ENCODE assay signal across 10 mouse cellular contexts in the genomic region with DNA sequence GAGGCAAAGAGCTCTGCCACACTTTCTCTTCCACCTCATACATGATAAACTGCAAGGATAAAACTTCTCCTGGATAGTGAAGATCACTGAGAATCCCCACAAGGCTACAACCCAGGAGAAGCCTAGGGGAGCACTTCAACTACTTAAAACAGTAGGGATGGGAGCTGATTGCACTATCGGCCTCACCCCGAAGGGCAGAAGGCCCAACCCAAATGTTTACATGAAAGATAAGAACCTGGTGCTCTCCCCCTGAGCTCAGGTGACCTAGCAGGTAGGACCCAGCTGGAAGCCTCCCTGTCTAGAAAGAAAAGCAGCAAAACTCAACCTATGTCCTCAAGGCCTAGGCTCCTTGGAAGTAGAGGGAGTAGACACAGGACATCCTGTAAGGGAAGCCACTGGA. TPM values are rescaled to one million over a fixed set of nuclear protein-coding genes. Genes with fewer than 3 reads are reported as not detected.
DNase-seq lines count a peak whose midpoint lies in the region; ATAC-seq and TF ChIP-seq lines count a peak whose summit lies in the region.
"Had no signal": no experiment of that assay in that cellular context is flagged by ENCODE, and none has a peak within 500 bp of the region (broad histone marks: within the 10 kb centered on the region; RNA-seq: fewer than 3 reads in every experiment).

No protein-coding gene starts in this region.

- no peak overlapping the region for H3K27ac ChIP-seq in cerebellum, adult 2 months (ENCODE audit: insufficient read depth, low read length)
- H3K27ac ChIP-seq in lung, embryonic 14.5 days (ENCODE audit: low read depth), result no peak overlapping the region
- no peak overlapping the region for H3K27ac ChIP-seq in intestine, embryonic 16.5 days (ENCODE audit: low read length)
- no peak overlapping the region for H3K27ac ChIP-seq in neural tube, embryonic 14.5 days (ENCODE audit: low read depth, low read length)

- TF ChIP-seq POLR2A in cerebellum, adult 2 months (IDR thresholded peaks at IDR 0.05; ENCODE audit: borderline replicate concordance, insufficient read depth, low read length), result no peak

- H3K9me3 ChIP-seq in lung, embryonic 14.5 days (ENCODE audit: low read depth, low read length), result no peaks in the 10 kb centered on the region
- no peaks in the 10 kb centered on the region for H3K9me3 ChIP-seq in intestine, embryonic 16.5 days (ENCODE audit: control insufficient read depth, low read length)
- no peaks in the 10 kb centered on the region for H3K9me3 ChIP-seq in neural tube, embryonic 14.5 days (ENCODE audit: control insufficient read depth, low read length)

- H3K4me3 ChIP-seq in cerebellum, adult 2 months (replicated peaks; ENCODE audit: insufficient read depth, low read depth, low read length), result peak overlapping the region; percentile 74
- peak overlapping the region; percentile 78; the same call in 1 of the 2 replicates for H3K4me3 ChIP-seq in lung, embryonic 14.5 days (ENCODE audit: low read depth, low read length)
- no peak overlapping the region for H3K4me3 ChIP-seq in intestine, embryonic 16.5 days (ENCODE audit: low read length)
- H3K4me3 ChIP-seq in neural tube, embryonic 14.5 days (ENCODE audit: low read depth, low read length), result no peak overlapping the region; the same call in 1 of the 2 replicates

- H3K36me3 ChIP-seq in lung, embryonic 14.5 days (ENCODE audit: insufficient read depth), result peaks cover 40% of the 10 kb centered on the region
- H3K36me3 ChIP-seq in intestine, embryonic 16.5 days (ENCODE audit: control insufficient read depth, insufficient read depth, low read length), result peaks cover 18% of the 10 kb centered on the region
- peaks cover 36% of the 10 kb centered on the region for H3K36me3 ChIP-seq in neural tube, embryonic 14.5 days (ENCODE audit: control insufficient read depth, insufficient read depth, low read length)

- 94% methylated on average over 2 of the region's 2 CpGs for WGBS in cerebellum, adult 2 months
- 57% methylated on average over 2 of the region's 2 CpGs for WGBS in lung, embryonic 14.5 days
- 44% methylated on average over 2 of the region's 2 CpGs for WGBS in intestine, embryonic 16.5 days
- 94% methylated on average over 2 of the region's 2 CpGs for WGBS in neural tube, embryonic 14.5 days

- H3K27me3 ChIP-seq in cerebellum, adult 2 months (ENCODE audit: control insufficient read depth, insufficient read depth, low read length), result no peaks in the 10 kb centered on the region
- no peaks in the 10 kb centered on the region for H3K27me3 ChIP-seq in lung, embryonic 14.5 days (ENCODE audit: insufficient read depth, low read length)
- no peaks in the 10 kb centered on the region for H3K27me3 ChIP-seq in intestine, embryonic 16.5 days (replicated peaks; ENCODE audit: control insufficient read depth, insufficient read depth, low read length)
- H3K27me3 ChIP-seq in neural tube, embryonic 14.5 days (ENCODE audit: control insufficient read depth, insufficient read depth, low read length), result no peaks in the 10 kb centered on the region

- no peak for TF ChIP-seq CTCF in cerebellum, adult 2 months (IDR thresholded peaks at IDR 0.05; ENCODE audit: borderline replicate concordance, insufficient read depth, low read depth, low read length)
- TF ChIP-seq CTCF in lung, embryonic 14.5 days (IDR thresholded peaks at IDR 0.05; ENCODE audit: low read depth), result no peak

- H3K9ac ChIP-seq in lung, embryonic 14.5 days, result no peak overlapping the region
- peak overlapping the region; percentile 16; the same call in 1 of the 2 replicates for H3K9ac ChIP-seq in intestine, embryonic 16.5 days (ENCODE audit: low read depth, low read length)
- H3K9ac ChIP-seq in neural tube, embryonic 14.5 days (replicated peaks; ENCODE audit: low read depth, low read length), result no peak overlapping the region

- H3K4me2 ChIP-seq in lung, embryonic 14.5 days, result peak overlapping the region; percentile 75
- 0 out of 2 replicates have a peak overlapping the region, but pooled peaks have one; percentile 77 for H3K4me2 ChIP-seq in intestine, embryonic 16.5 days (ENCODE audit: low read depth, low read length)
- H3K4me2 ChIP-seq in neural tube, embryonic 14.5 days (ENCODE audit: low read depth, low read length), result peak overlapping the region; percentile 85

- DNase-seq in cerebellum, adult 2 months, result no peak
- DNase-seq in cerebellum, adult 8-10 months, result no peak
- DNase-seq in lung, embryonic 14.5 days, result no peak
- no peak for DNase-seq in lung, postnatal 4 days
- no peak for DNase-seq in frontal cortex, postnatal 10 days (ENCODE audit: low spot score in 2 of 2)
- DNase-seq in embryo, embryonic 10.5 days (ENCODE audit: low spot score), result no peak
- DNase-seq: kidney, adult 8-10 months; right cerebral cortex, postnatal 14 days had no signal

- ATAC-seq in lung, embryonic 14.5 days (ENCODE audit: insufficient read depth), result no peak
- no peak for ATAC-seq in intestine, embryonic 16.5 days
- ATAC-seq in neural tube, embryonic 14.5 days (ENCODE audit: low read depth), result no peak

- peaks cover 29% of the 10 kb centered on the region for H3K4me1 ChIP-seq in cerebellum, adult 2 months (ENCODE audit: control insufficient read depth, insufficient read depth, low read length)
- peaks cover 7% of the 10 kb centered on the region; the same call in 1 of the 2 replicates for H3K4me1 ChIP-seq in lung, embryonic 14.5 days (ENCODE audit: insufficient read depth)
- H3K4me1 ChIP-seq in intestine, embryonic 16.5 days (ENCODE audit: control insufficient read depth, insufficient read depth, low read length), result peaks cover 18% of the 10 kb centered on the region
- H3K4me1 ChIP-seq in neural tube, embryonic 14.5 days (ENCODE audit: control insufficient read depth, insufficient read depth, low read length), result peaks cover 20% of the 10 kb centered on the region

RNA-seq across cellular contexts. Expression of a gene that starts 2.0 kb away (rescaled TPM):
- polyA plus RNA-seq in cerebellum, adult 2 months (2012; rRNA removed), result 112 and 124 TPM in 2 replicates
- polyA plus RNA-seq in lung, embryonic 14.5 days (2014; fragmentation: Nextera tagmentation; extraction: Ambion mirVana), result 120 and 127 TPM in 2 replicates
- 78.4 and 82.6 TPM in 2 replicates for polyA plus RNA-seq in intestine, embryonic 16.5 days (2015; fragmentation: Nextera tagmentation; extraction: Ambion mirVana)
- 156 and 161 TPM in 2 replicates for polyA plus RNA-seq in neural tube, embryonic 14.5 days (2014; fragmentation: Nextera tagmentation; extraction: Ambion mirVana)

RNA-seq across cellular contexts. Expression of a gene that starts 47.0 kb away (rescaled TPM):
- polyA plus RNA-seq in cerebellum, adult 2 months (2012; rRNA removed), result 17.3 and 19.0 TPM in 2 replicates
- 0.83 and 1.4 TPM in 2 replicates for polyA plus RNA-seq in lung, embryonic 14.5 days (2014; fragmentation: Nextera tagmentation; extraction: Ambion mirVana)
- 1.3 and 1.4 TPM in 2 replicates for polyA plus RNA-seq in intestine, embryonic 16.5 days (2015; fragmentation: Nextera tagmentation; extraction: Ambion mirVana)
- 4.2 and 5.7 TPM in 2 replicates for polyA plus RNA-seq in neural tube, embryonic 14.5 days (2014; fragmentation: Nextera tagmentation; extraction: Ambion mirVana)

Comparison
In these comparisons a context has a peak if more than half of its experiments do, and no peak if none do; other contexts are left out.
1. H3K4me3 ChIP-seq: peak in cerebellum, adult 2 months (single experiment) and lung, embryonic 14.5 days (single experiment); none in intestine, embryonic 16.5 days (single experiment) and neural tube, embryonic 14.5 days (single experiment).
2. Peak in every context shown above with its lines, with median percentiles within 50 percentile points of each other: H3K4me2 ChIP-seq.